Mouse (Mus musculus): ENCODE results near the gene Psen2. TPM values are rescaled to one million over a fixed set of nuclear protein-coding genes. Genes with fewer than 3 reads are reported as not detected.

Psen2 gene
- polyA plus RNA-seq (2015; fragmentation: Nextera tagmentation; extraction: Ambion mirVana): 9.4 and 11.3 TPM in 2 replicates

DNA sequence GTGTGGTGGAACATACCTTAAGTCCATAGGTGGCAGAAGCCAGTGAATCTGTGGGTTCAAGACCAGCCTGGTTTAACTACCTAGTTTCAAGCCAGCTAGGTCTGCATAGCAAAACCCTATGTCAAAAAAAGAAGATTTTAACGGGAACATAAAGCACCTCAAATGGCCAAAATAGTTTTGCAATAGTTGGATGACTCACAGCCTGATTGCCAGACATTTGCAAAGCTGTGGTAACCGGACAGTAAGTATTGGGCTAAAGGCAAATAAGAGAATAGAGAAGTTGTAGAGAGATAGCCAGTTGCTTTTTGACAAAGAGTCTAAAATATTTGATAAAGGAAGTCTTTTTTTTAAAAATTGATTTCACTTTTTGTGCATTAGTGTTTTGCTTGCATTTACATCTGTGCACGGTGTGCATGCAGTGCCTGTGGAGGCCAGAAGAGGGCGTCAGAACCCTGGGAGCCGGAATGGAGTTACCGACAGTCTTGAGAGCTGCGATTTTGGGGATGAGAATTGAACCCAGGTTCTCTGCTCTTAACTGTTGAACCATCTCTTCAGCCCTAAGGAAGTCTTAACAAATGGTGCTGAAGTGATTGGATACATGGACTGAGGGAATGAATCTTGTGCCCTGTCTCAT, at the start of gene Psen2:
TSS of gene Psen2 (minus strand) at position 75 of the 634 bp plus-strand sequence.
- H3K4me3 ChIP-seq: no peak within 1 kb of the TSS
- ATAC-seq (ENCODE audit: insufficient number of reproducible peaks, insufficient read depth, low FRiP score, low TSS enrichment, low read depth): no peak
- no peak within 1 kb of the TSS for H3K27ac ChIP-seq
- H3K4me1 ChIP-seq: 0 out of 2 replicates have a peak, but pooled peaks cover 4% of the 10 kb centered on the region
- WGBS: 22% methylated on average over 7 of the region's 7 CpGs
- no peak within 1 kb of the TSS for H3K4me2 ChIP-seq
- H3K36me3 ChIP-seq: no peaks in the 10 kb centered on the region
- H3K27me3 ChIP-seq: peaks cover 9% of the 10 kb centered on the region
- no peaks in the 10 kb centered on the region for H3K9me3 ChIP-seq
- H3K9ac ChIP-seq: no peak within 1 kb of the TSS

GRCm38 (mm10) chr1:180312792-180313311, 49.6 kb upstream of the Psen2 start:
- Histone ChIP-seq H3K9me3 (no peaks in the 10 kb centered on the region), H3K9ac (0 out of 2 replicates have a peak overlapping the region, but pooled peaks have one; percentile 16), H3K36me3 (no peaks in the 10 kb centered on the region), H3K27ac (peak overlapping the region; percentile 58), H3K4me3 (no peak overlapping the region), H3K4me1 (peaks cover 28% of the 10 kb centered on the region), H3K4me2 (peak overlapping the region; percentile 63; the same call in 1 of the 2 replicates), H3K27me3 (no peaks in the 10 kb centered on the region)
- ATAC-seq (ENCODE audit: insufficient number of reproducible peaks, insufficient read depth, low FRiP score, low TSS enrichment, low read depth): no peak
- 35% methylated on average over 6 of the region's 6 CpGs for WGBS

- ATAC-seq (ENCODE audit: insufficient number of reproducible peaks, insufficient read depth, low FRiP score, low TSS enrichment, low read depth): no peak
- Histone ChIP-seq H3K27me3 (no peaks in the 10 kb centered on the region), H3K27ac (0 out of 2 replicates have a peak overlapping the region, but pooled peaks have one; percentile 58), H3K4me1 (peaks cover 33% of the 10 kb centered on the region), H3K36me3 (no peaks in the 10 kb centered on the region), H3K9me3 (no peaks in the 10 kb centered on the region), H3K4me3 (no peak overlapping the region), H3K4me2 (no peak overlapping the region), H3K9ac (no peak overlapping the region)
- 38% methylated on average over 6 of the region's 6 CpGs for WGBS
These were observed 49.0 kb upstream of the Psen2 start for GRCm38 (mm10) chr1:180312286-180312685.

- no peak for ATAC-seq (ENCODE audit: insufficient number of reproducible peaks, insufficient read depth, low FRiP score, low TSS enrichment, low read depth)
These were observed 45.7 kb upstream of the Psen2 start for GRCm38 (mm10) chr1:180308897-180309296.

GRCm38 (mm10) chr1:180307661-180308060, 44.4 kb upstream of the Psen2 start:
- Histone ChIP-seq H3K4me1 (peaks cover 25% of the 10 kb centered on the region), H3K4me2 (no peak overlapping the region), H3K9ac (no peak overlapping the region), H3K27me3 (no peaks in the 10 kb centered on the region), H3K4me3 (no peak overlapping the region), H3K9me3 (no peaks in the 10 kb centered on the region), H3K36me3 (no peaks in the 10 kb centered on the region), H3K27ac (no peak overlapping the region; the same call in 1 of the 2 replicates)
- ATAC-seq (ENCODE audit: insufficient number of reproducible peaks, insufficient read depth, low FRiP score, low TSS enrichment, low read depth): no peak
- 30% methylated on average over 2 of the region's 2 CpGs for WGBS

More at GRCm38 (mm10) chr1:180308897-180309296, 45.7 kb upstream of the Psen2 start:
- Histone ChIP-seq H3K27ac (no peak overlapping the region), H3K9me3 (no peaks in the 10 kb centered on the region), H3K4me1 (peaks cover 37% of the 10 kb centered on the region), H3K27me3 (no peaks in the 10 kb centered on the region), H3K4me3 (no peak overlapping the region), H3K36me3 (no peaks in the 10 kb centered on the region), H3K4me2 (no peak overlapping the region), H3K9ac (no peak overlapping the region)
- WGBS: 64% methylated on average over 4 of the region's 4 CpGs

DNA sequence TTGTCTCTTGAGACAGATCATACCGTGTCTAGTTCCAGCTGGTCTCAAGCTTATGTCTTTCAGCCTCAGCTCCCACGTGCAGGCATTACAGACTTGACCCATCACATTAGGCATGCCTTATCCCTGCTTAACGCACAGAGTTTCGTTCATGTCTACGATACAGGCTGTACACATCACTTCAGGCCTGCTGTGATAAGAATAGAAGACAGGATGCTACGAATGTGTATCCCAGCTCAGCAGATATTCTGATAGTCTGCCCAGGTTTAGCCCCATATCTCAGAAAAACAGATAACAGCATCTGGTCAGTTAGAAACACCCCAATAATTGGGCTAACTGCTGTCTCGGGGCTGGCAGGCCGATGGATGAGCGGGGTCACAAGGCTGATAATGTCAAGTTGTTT, 43.7 kb upstream of the Psen2 start:
- Histone ChIP-seq H3K4me3 (no peak overlapping the region), H3K9ac (no peak overlapping the region), H3K36me3 (no peaks in the 10 kb centered on the region), H3K27me3 (no peaks in the 10 kb centered on the region), H3K4me1 (peaks cover 17% of the 10 kb centered on the region), H3K9me3 (no peaks in the 10 kb centered on the region), H3K4me2 (no peak overlapping the region), H3K27ac (no peak overlapping the region)
- no peak for ATAC-seq (ENCODE audit: insufficient number of reproducible peaks, insufficient read depth, low FRiP score, low TSS enrichment, low read depth)
- WGBS: 81% methylated on average over 9 of the region's 9 CpGs

GRCm38 (mm10) chr1:180303600-180303999, 40.4 kb upstream of the Psen2 start:
- Histone ChIP-seq H3K9ac (no peak overlapping the region), H3K9me3 (no peaks in the 10 kb centered on the region), H3K36me3 (no peaks in the 10 kb centered on the region), H3K27ac (no peak overlapping the region), H3K4me2 (no peak overlapping the region), H3K4me1 (peaks cover 28% of the 10 kb centered on the region), H3K27me3 (no peaks in the 10 kb centered on the region), H3K4me3 (no peak overlapping the region)
- WGBS: 51% methylated on average over 5 of the region's 5 CpGs
- no peak for ATAC-seq (ENCODE audit: insufficient number of reproducible peaks, insufficient read depth, low FRiP score, low TSS enrichment, low read depth)

DNA sequence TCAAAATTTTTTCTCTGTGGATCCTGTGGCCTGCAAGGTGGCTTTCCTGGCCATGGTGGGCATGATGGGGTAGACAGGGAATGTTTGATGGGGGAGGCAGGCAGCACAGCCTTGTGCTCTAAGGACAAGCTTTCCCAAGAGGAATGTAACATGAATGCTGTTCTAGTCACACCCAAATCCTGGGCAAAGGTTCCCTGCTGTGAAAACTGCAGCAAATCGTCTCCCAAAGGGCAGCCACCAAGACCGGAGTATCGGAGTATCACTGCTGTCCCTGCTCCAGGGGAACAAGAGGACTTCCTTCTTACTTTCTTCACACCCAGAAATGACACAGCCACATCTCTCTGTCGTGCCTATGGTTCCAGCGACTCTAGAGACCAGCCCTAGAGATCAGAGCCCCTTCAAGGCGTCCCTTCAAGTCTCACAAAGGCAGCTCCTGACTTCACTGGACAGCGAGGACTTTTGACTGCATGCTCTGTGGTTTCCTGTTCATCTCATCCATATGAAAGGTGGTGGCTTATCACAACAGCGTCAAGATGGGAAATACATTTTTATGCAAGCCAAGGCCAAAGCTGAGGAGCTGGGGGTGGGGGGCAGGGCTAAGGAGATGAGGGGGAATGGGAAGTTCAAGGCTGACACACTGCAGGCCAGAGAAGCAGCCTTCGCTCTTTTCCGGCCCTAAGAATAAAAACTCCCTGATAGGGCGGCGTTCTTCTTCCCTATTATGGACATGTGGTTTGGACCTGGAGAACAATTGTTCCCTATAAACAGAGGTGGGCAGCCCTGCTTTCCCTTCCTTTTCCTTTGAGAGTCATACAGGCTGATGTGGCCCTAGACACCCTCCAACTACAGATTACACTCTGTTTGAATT, 39.2 kb upstream of the Psen2 start:
- H3K9me3 ChIP-seq: no peaks in the 10 kb centered on the region
- H3K27me3 ChIP-seq: no peaks in the 10 kb centered on the region
- no peak overlapping the region for H3K9ac ChIP-seq
- no peak overlapping the region for H3K4me3 ChIP-seq
- no peak for ATAC-seq (ENCODE audit: insufficient number of reproducible peaks, insufficient read depth, low FRiP score, low TSS enrichment, low read depth)
- WGBS: 67% methylated on average over 12 of the region's 12 CpGs
- H3K4me1 ChIP-seq: peaks cover 24% of the 10 kb centered on the region
- no peak overlapping the region for H3K27ac ChIP-seq
- H3K4me2 ChIP-seq: no peak overlapping the region
- H3K36me3 ChIP-seq: no peaks in the 10 kb centered on the region

DNA sequence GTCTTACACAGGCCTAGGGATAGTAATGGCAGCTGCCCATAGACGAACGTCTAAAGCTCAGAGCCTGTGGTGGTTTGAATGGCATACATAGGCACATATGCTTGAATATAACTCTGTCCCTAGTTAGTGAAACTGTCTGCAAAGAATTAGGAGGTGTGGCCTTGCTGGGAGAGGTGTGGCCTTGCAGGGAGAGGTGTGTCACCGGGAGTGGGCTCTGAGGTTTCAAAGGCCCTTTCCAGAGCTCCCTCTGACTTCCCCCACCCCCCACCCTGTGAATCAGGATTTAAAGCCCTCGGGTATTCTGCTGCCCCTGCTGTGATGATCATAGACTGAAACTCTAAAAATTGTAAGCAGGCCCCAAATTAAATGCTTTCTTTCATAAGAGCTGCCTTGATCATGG, 37.8 kb upstream of the Psen2 start:
- WGBS: 26% methylated on average over 4 of the region's 4 CpGs
- Histone ChIP-seq H3K36me3 (no peaks in the 10 kb centered on the region), H3K4me1 (peaks cover 23% of the 10 kb centered on the region), H3K9me3 (no peaks in the 10 kb centered on the region), H3K4me3 (no peak overlapping the region), H3K9ac (no peak overlapping the region), H3K4me2 (no peak overlapping the region), H3K27ac (peak overlapping the region; percentile 23; the same call in 1 of the 2 replicates), H3K27me3 (no peaks in the 10 kb centered on the region)
- no peak; the same call in 1 of the 2 replicates for ATAC-seq (ENCODE audit: insufficient number of reproducible peaks, insufficient read depth, low FRiP score, low TSS enrichment, low read depth)

GRCm38 (mm10) chr1:180300292-180300691, 37.1 kb upstream of the Psen2 start:
- ATAC-seq (ENCODE audit: insufficient number of reproducible peaks, insufficient read depth, low FRiP score, low TSS enrichment, low read depth): no peak
- WGBS: 85% methylated on average over 4 of the region's 4 CpGs

GRCm38 (mm10) chr1:180299697-180300096, 36.5 kb upstream of the Psen2 start:
- Histone ChIP-seq H3K4me3 (no peak overlapping the region), H3K4me1 (peaks cover 18% of the 10 kb centered on the region), H3K27me3 (no peaks in the 10 kb centered on the region), H3K4me2 (no peak overlapping the region), H3K9ac (no peak overlapping the region), H3K27ac (no peak overlapping the region), H3K9me3 (no peaks in the 10 kb centered on the region), H3K36me3 (no peaks in the 10 kb centered on the region)
- ATAC-seq (ENCODE audit: insufficient number of reproducible peaks, insufficient read depth, low FRiP score, low TSS enrichment, low read depth): no peak
- WGBS: 88% methylated on average over 4 of the region's 4 CpGs

More at GRCm38 (mm10) chr1:180300292-180300691, 37.1 kb upstream of the Psen2 start:
- peaks cover 21% of the 10 kb centered on the region for H3K4me1 ChIP-seq
- H3K4me2 ChIP-seq: no peak overlapping the region
- H3K4me3 ChIP-seq: no peak overlapping the region
- H3K27ac ChIP-seq: no peak overlapping the region
- no peaks in the 10 kb centered on the region for H3K36me3 ChIP-seq
- no peaks in the 10 kb centered on the region for H3K27me3 ChIP-seq
- no peak overlapping the region for H3K9ac ChIP-seq
- no peaks in the 10 kb centered on the region for H3K9me3 ChIP-seq
